Mouse (Mus musculus) megakaryocyte, embryonic 14.5 days (primary cell): ENCODE data around the gene Slc22a18.

Source experiments
- FLI1 ChIP-seq: IDR thresholded peaks from 2 replicates; pipeline ENCODE4 v1.6.1; 2012; ENCODE audit warnings: low read length, inconsistent platforms, mixed read lengths
- GATA1 ChIP-seq: IDR thresholded peaks from 3 replicates; pipeline ENCODE4 v1.6.1; 2012; ENCODE audit warnings: mixed read lengths, low read length, inconsistent platforms, borderline replicate concordance

- TF ChIP-seq GATA1: no peak
- no peak for TF ChIP-seq FLI1
These were observed 2.3 kb downstream of the Slc22a18 start for GRCm38 (mm10) chr7:143475876-143476275.
